Mouse (Mus musculus): Measurements from ENCODE around the gene Mcur1.

GRCm38 (mm10) chr13:43558357-43558756, 1.6 kb downstream of the Mcur1 start:
- TF ChIP-seq CTCF (IDR thresholded peaks at IDR 0.05; ENCODE audit: insufficient read depth, low read length) = no peak
- no peak for TF ChIP-seq POLR2A (IDR thresholded peaks at IDR 0.05; ENCODE audit: borderline replicate concordance, extremely low read depth, low read depth, low read length)
